Mouse (Mus musculus) embryo, embryonic 10.5 days (tissue): Measurements from ENCODE around the gene Esrrb.
A peak's percentile ranks its signal among the peaks of the same experiment; 100 is the strongest.

Experiments used
- DNase-seq: peaks from one replicate; pipeline ENCODE4 v3.0.0-alpha.2; 2015; ENCODE audit warnings: low spot score

Esrrb gene

DNA sequence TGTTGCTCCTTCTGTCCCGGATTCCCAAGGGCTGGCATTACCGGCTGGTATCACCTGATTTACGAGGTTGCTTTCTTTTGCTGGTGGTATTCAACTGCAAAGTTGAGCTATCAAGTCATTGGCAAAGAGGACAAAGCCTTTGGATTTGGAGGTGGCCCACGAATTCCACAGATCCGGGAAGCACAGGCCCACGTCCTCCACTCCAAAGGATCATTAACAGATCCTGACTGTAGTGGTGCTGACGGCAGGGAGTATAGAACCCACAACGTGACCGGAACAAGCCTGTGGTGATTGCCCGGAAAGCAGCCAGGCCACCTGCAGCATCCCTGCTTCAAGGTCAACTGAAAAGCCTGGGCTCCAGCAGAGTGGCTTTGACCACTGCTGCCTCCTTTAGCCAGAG, 140.8 kb downstream of the Esrrb start:
- no peak for DNase-seq

DNA sequence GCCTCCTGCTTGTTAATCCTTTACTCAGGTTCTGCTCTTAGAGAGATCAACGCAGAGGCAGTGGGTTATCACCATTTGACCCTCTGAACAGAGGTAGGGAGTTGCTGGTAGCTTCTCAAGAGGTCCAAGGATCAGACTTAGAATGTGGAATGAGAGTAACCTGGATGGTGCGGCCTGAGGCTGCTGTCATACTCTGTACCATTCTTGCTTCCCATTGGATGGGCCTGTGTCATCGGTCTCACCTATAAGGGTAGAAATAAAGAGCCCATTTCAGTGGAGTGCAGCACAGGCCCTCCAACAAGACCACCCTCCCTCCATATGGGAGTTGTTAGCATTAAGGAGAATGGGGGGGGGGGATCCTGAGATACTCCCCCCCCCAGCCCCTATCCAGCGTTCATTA, 143.0 kb downstream of the Esrrb start:
- DNase-seq = no peak

DNA sequence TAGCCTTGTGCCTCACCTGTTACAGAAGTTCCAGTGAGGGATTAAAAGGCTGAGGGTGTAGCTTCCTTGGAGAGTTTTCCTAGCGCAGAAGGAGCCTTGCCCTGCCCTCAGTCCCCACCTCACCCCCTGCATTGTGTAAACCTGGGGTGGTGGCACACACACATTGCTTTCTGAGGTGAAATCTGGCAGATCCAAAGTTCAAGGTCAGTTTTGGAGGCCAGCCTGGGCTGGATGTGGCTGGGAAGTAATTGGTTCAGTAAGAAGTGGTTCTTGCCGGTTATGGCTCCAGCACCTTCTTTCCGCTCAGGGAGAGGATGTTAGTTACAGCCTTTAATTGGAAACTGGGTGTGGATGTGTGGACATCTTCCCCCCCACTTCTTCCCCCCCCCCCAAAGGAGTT, 143.4 kb downstream of the Esrrb start:
- no peak for DNase-seq

DNA sequence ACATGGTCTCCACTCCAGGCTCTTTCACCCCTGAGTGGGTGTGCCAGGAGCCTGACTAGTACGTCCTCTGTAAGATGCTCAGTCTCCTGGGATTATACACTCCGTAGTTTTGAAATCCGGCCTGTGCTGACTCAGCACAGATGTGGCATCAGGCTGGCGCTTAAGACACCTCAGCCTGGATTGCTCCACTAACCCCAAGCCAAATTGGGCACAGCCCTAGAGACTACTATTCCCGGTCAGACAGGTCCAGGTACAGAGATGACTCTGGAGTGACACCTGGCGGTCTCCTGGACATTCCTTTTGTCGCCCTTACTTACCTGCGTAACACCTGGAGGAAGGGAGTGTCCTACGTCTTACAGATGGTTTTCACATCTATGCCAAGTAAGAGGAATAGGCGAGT, 146.8 kb downstream of the Esrrb start:
- DNase-seq = no peak

DNA sequence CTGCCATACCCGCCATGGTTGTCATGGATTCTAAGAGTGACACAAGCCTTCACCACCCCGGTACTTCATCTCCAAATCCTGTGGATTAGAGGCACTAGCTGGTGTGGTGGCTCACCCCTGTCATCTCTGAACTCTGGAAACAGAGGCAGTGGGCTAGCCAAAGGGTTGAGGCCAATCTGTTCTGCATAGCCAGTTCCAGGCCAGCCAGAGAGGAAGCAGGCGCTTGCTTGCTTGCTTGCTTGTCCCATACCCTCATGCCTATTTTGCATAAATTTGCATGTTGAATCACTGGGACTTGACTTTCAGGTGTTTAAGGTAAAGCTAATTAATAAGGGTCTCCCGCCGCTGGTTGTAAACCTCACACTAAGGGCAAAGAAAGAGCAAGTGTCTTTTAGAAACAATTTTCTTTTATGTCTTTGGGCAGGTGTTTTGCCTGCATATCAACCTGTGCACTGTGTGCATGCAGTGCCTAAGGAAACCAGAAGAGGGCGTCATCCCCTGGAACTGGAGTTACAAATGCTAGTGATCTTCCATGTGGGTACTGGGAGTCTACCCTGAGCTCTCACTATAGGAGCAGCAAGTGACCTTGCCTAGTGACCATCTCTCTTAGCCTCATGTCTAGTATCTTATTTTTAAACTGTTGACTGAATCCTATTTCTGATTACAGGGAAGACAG, 147.5 kb downstream of the Esrrb start:
- no peak for DNase-seq

DNA sequence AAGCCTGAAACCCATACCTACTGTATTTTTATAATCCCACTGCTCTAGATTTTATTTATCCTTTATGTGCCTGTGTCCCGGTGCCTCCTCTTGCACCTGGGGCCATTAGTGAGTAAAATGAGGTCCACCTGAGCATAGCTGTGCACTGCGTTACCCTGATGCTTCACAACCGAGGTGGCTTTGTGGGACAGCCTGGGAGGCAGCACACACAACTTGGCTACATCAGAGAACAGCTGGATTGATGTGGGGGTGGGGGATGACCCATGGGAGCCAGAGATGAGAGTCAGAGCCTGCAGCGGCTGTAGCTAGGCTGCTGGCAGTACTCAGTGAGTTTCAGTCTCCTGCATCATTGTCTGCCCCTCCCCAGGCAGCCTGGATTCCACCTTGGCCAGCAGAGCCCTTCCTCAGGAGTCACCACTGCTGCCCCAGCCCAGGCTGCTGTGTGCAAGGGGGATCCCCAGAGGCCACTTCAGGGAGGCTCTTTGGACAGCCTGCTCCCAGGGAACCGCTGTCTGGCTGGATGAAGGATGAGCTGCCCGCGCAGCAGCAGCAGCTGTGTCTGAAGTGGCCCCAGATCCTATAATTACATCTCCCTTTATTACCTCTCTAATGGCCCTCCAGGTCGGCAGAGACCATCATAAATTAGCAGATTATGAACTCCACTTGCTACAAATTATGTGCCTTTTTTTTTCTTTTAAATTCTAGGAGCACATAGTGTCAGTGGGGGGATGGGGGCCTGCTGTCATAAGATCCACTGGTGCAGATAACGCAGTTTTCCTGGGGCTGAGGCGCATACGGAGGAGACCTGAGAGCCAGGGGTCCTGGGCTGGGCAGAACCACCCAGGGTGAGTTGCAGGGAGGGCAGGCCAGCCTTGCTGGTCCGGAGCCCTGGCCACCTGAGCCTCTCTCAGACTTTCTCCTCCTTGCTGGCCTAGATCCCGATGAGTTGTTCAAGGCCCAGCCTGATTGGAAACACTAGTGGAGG, 148.7 kb downstream of the Esrrb start:
- DNase-seq = peak; percentile 42

DNA sequence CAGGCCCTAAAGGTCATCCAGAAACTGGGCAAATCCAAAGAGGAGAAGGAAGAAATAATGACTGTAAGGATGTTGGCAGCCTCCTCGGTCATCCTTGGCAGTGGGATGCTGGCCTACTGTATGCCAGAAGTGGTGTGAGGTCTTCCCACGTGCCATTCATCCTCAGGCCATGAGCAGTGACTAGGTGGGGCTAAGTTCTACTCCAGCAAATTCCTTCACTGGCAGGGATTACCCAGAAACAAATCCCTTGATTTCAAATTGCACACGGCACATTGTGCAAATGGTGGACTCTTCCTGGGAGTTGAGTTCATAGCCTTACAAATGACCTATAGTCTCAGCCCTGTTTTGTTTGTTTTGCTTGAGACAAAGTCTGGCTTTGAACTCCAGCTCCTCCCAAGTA, 151.4 kb downstream of the Esrrb start:
- DNase-seq = no peak

DNA sequence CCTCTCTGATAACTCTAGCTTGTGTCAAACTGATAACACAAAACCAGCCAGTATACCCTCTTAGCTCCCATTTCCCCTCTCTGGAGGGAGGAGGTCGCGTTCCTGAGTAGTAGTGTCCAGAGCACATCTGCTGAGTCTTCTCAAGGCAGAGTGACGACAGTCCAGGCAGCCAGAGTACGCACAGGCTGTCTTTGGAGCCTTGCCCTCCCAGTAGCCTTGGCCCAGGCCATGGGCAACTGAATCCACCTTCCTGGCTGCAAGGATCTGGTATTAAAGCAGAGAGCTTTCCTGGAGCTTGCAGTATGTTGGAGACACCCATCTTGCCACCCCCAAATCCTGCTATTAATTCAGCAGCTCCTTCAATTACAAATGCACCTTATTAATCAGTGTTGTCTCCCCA, 152.7 kb downstream of the Esrrb start:
- DNase-seq = no peak

- peak; percentile 26 for DNase-seq
Observed at GRCm38 (mm10) chr12:86516602-86517001, 155.7 kb downstream of the Esrrb start.

- DNase-seq = no peak
Observed at GRCm38 (mm10) chr12:86517721-86518120, 156.8 kb downstream of the Esrrb start.

- DNase-seq = no peak
Observed at GRCm38 (mm10) chr12:86518746-86519145, 157.8 kb downstream of the Esrrb start.

- no peak for DNase-seq
Observed at GRCm38 (mm10) chr12:86534283-86534682, 173.4 kb downstream of the Esrrb start.

GRCm38 (mm10) chr12:86537799-86538198, 176.9 kb downstream of the Esrrb start:
- DNase-seq = no peak

- DNase-seq = no peak
Observed at GRCm38 (mm10) chr12:86538711-86539110, 177.8 kb downstream of the Esrrb start.

DNA sequence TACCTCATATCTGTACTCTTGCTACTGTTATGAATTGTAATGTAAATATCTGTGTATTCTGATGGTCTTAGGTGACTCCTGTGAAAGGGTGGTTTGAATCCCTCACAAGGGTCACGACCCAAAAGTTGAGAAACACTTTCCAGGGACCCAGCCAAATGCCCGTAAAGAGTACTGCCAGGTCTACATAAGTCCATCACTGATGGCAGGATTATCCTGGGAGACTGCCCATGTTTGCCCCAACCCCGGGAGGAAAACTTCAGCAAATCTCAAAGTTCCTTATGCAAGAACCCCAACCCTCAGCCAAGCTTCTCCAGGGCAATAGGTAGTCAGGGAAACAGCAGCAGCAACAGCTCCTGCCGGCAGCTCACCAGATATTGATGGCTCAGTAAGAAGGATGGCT, 178.6 kb downstream of the Esrrb start:
- DNase-seq = no peak

DNA sequence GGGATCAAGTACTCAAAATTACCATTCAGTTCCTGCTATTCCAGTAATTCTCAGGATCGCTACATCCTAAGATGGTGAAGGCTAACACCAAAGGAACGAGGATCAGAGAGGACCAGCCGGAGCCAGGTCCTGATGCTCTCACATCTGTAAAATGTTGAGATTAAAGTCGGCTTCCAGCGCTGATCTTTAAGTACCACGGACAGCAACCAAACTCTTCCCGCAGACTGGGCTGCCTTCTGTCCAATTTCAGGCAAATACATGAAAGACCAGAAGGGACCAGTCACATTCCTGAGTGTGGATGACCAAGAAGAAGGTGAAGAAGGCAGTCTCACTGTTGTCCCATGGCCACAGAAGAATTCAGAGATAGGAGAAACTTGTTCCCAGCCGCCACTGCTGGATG, 186.9 kb downstream of the Esrrb start:
- peak; percentile 73 for DNase-seq

- DNase-seq = no peak
Observed at GRCm38 (mm10) chr12:86553037-86553436, 192.1 kb downstream of the Esrrb start.

- DNase-seq = peak; percentile 44
Observed at GRCm38 (mm10) chr12:86556796-86557517, 196.0 kb downstream of the Esrrb start.

- DNase-seq = no peak
Observed at GRCm38 (mm10) chr12:86558889-86559288, 198.0 kb downstream of the Esrrb start.

- no peak for DNase-seq
Observed at GRCm38 (mm10) chr12:86562705-86563104, 201.8 kb downstream of the Esrrb start.

DNA sequence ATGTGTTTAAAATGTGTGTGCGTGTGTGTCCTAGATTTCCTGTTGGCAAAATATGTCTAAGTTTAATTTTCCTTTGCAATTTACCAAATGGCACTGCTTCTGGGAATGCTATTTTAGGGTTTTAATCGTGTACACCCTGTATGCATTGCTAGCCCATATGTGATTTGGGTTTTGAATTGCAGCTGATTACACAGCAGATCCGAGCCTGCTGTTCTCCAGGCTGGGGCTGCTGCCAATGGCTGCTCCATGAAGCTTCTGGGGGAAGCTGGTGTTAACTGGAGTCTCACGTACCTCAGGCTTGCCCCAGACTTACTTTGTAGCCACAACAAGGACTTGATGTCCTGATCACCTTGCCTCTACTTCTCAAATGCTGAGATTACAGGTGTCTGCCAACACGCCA, 205.1 kb downstream of the Esrrb start:
- DNase-seq = no peak
